Mouse (Mus musculus): ENCODE results near the gene Pxdc1.

DNA sequence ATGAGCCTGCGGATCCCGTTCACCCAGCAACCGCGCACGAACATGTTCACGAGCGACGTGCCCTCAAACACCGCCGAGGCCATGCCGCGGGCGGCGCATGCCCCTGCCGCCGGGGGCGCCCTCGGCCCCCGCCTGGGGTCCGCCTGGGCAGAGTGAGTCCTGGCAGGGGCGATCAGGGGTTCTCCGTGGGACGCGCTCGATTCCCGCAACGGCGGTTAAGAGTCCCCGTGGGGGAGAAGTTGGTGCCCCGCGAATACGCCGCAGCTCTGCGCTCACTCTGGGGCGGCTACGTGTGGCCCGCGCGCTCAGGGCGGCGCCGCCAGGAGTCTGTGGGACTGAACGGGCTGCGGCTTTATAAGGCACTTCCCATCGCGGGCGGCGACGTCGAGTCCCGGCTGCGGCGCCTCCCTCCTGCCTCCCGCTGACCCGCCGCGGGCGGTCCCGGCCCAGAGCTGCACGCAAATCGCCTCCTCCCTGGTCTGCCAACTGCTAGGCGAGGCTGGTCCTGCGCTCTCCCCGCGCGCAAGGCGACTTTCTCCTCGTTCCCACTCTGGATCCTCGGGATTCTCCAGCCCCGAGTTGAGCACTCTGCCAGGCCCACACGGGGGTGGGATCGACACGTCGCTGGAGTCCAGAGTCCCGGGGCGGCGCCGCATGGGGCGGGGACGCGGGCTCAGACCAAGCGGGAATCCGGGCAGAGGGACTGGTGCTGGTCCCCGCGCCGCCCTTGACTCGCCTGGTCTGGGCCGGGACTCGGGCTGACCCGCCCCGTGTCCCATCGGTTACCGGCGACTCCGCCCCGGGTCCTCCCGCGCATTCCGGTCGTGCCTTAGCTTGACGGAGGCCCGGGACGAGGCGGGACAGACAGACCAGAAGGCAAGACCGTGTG, 689 bp downstream of the Pxdc1 start:
- TF ChIP-seq CTCF (IDR thresholded peaks at IDR 0.05; ENCODE audit: extremely low read depth, insufficient read depth, low read length) (no peak), POLR2A (IDR thresholded peaks at IDR 0.05; ENCODE audit: extremely low read depth, insufficient read depth, low read length) (0 out of 2 replicates have a peak, but pooled peaks have one; percentile 12)
